In the genomic region with DNA sequence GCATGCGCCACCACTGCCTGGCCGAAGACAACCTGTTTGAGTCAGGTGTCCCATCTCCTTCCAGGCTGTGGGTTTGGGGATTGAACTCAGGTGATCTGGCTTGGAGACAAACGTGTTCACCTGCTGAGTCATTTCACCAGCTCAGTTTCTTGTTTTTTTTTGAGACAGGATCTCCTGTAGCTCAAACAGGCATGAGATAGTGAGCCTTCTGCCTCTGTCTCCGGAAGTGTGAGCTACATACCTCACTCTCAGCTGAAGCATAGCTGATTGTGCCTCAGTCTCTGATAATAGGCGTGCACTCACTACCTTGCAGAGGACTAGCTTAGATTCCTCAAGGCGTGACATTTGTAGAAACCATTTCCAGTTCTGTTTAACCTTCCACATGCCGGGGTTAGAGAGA, we compare ENCODE assay signal across 23 mouse cellular contexts. TPM values are rescaled to one million over a fixed set of nuclear protein-coding genes. Genes with fewer than 3 reads are reported as not detected.
DNase-seq lines count a peak whose midpoint lies in the region; ATAC-seq and TF ChIP-seq lines count a peak whose summit lies in the region.
"Had no signal": no experiment of that assay in that cellular context is flagged by ENCODE, and none has a peak within 500 bp of the region (broad histone marks: within the 10 kb centered on the region; RNA-seq: fewer than 3 reads in every experiment).

No protein-coding gene starts in this region.

- 0 out of 2 replicates have a peak, but pooled peaks cover 2% of the 10 kb centered on the region for H3K36me3 ChIP-seq in hindbrain, embryonic 11.5 days (ENCODE audit: control insufficient read depth, insufficient read depth, low read length)
- no peaks in the 10 kb centered on the region for H3K36me3 ChIP-seq in hindbrain, embryonic 16.5 days (ENCODE audit: control insufficient read depth, insufficient read depth, low read length)
- no peaks in the 10 kb centered on the region for H3K36me3 ChIP-seq in testis, adult 2 months (ENCODE audit: control insufficient read depth, insufficient read depth, low read length)
- peaks cover 32% of the 10 kb centered on the region for H3K36me3 ChIP-seq in liver, embryonic 15.5 days (replicated peaks)
- H3K36me3 ChIP-seq: neural tube, embryonic 13.5 days had no signal

- H3K4me2 ChIP-seq in hindbrain, embryonic 11.5 days (replicated peaks; ENCODE audit: low read depth, low read length) = no peak overlapping the region
- H3K4me2 ChIP-seq in hindbrain, embryonic 16.5 days (ENCODE audit: low read length) = no peak overlapping the region
- peak overlapping the region; percentile 45 for H3K4me2 ChIP-seq in liver, embryonic 15.5 days
- H3K4me2 ChIP-seq: embryonic facial prominence, embryonic 13.5 days; limb, embryonic 12.5 days; lung, embryonic 14.5 days; neural tube, embryonic 13.5 days had no signal

- no peak for DNase-seq in hindbrain, embryonic 11.5 days (ENCODE audit: low spot score)
- no peak for DNase-seq in testis, postnatal 10 days (ENCODE audit: low spot score)
- no peak for DNase-seq in left cerebral cortex, postnatal 14 days (ENCODE audit: low spot score in 2 of 2)
- DNase-seq in frontal cortex, postnatal 10 days (ENCODE audit: low spot score in 2 of 2) = no peak
- DNase-seq: adrenal gland, postnatal 14 days; cerebellum, adult 11 months; cerebellum, postnatal 10 days; gastrocnemius, adult 2 months; heart, postnatal 36 days; kidney, adult 8-10 months; kidney, postnatal 25 days; lung, embryonic 14.5 days; lung, postnatal 4 days; right cerebral cortex, adult 18-20 months; thymus, postnatal 25 days had no signal

- WGBS in hindbrain, embryonic 11.5 days = 90% methylated on average over 7 of the region's 7 CpGs
- 88% methylated on average over 7 of the region's 7 CpGs for WGBS in hindbrain, embryonic 16.5 days
- 31% methylated on average over 7 of the region's 7 CpGs for WGBS in liver, embryonic 15.5 days (ENCODE audit: insufficient replicate concordance)

- no peaks in the 10 kb centered on the region for H3K27me3 ChIP-seq in hindbrain, embryonic 11.5 days (ENCODE audit: control insufficient read depth, insufficient read depth, low read length)
- H3K27me3 ChIP-seq in hindbrain, embryonic 16.5 days (replicated peaks; ENCODE audit: control insufficient read depth, insufficient read depth, low read length) = no peaks in the 10 kb centered on the region
- H3K27me3 ChIP-seq in testis, adult 2 months (ENCODE audit: control insufficient read depth, insufficient read depth, low read length) = no peaks in the 10 kb centered on the region
- H3K27me3 ChIP-seq in liver, embryonic 15.5 days = no peaks in the 10 kb centered on the region
- H3K27me3 ChIP-seq: embryonic facial prominence, embryonic 13.5 days; limb, embryonic 12.5 days; neural tube, embryonic 13.5 days had no signal

- no peak for TF ChIP-seq POLR2A in testis, adult 2 months (IDR thresholded peaks at IDR 0.05; ENCODE audit: control insufficient read depth, low read depth, low read length)

- no peak overlapping the region for H3K4me3 ChIP-seq in hindbrain, embryonic 11.5 days (ENCODE audit: low read depth, low read length)
- no peak overlapping the region for H3K4me3 ChIP-seq in hindbrain, embryonic 16.5 days (ENCODE audit: low read length)
- no peak overlapping the region for H3K4me3 ChIP-seq in testis, adult 2 months (ENCODE audit: control insufficient read depth, low read depth, low read length)
- no peak overlapping the region for H3K4me3 ChIP-seq in liver, embryonic 15.5 days (replicated peaks)
- H3K4me3 ChIP-seq: embryonic facial prominence, embryonic 13.5 days; gastrocnemius, adult 2 months; limb, embryonic 12.5 days; neural tube, embryonic 13.5 days had no signal

- TF ChIP-seq CTCF in testis, adult 2 months (IDR thresholded peaks at IDR 0.05; ENCODE audit: control insufficient read depth, insufficient read depth, insufficient replicate concordance, low read depth, low read length) = no peak

- peak overlapping the region; percentile 89 for H3K27ac ChIP-seq in hindbrain, embryonic 11.5 days (ENCODE audit: low read depth, low read length)
- no peak overlapping the region for H3K27ac ChIP-seq in hindbrain, embryonic 16.5 days (ENCODE audit: low read depth, low read length)
- peak overlapping the region; percentile 51 for H3K27ac ChIP-seq in testis, adult 2 months (ENCODE audit: control insufficient read depth, insufficient read depth, low read depth, low read length)
- no peak overlapping the region; the same call in none of the 2 replicates for H3K27ac ChIP-seq in liver, embryonic 15.5 days (replicated peaks)
- H3K27ac ChIP-seq: embryonic facial prominence, embryonic 13.5 days; gastrocnemius, adult 2 months; limb, embryonic 12.5 days; stomach, postnatal 0 days had no signal

- H3K9ac ChIP-seq in hindbrain, embryonic 11.5 days (ENCODE audit: low read depth, low read length) = no peak overlapping the region
- no peak overlapping the region for H3K9ac ChIP-seq in hindbrain, embryonic 16.5 days (ENCODE audit: low read depth, low read length)
- no peak overlapping the region for H3K9ac ChIP-seq in liver, embryonic 15.5 days
- H3K9ac ChIP-seq: limb, embryonic 12.5 days; lung, embryonic 14.5 days had no signal

- H3K4me1 ChIP-seq in hindbrain, embryonic 11.5 days (replicated peaks; ENCODE audit: control insufficient read depth, insufficient read depth, low read length) = peaks cover 8% of the 10 kb centered on the region; the same call in 1 of the 2 replicates
- H3K4me1 ChIP-seq in hindbrain, embryonic 16.5 days (ENCODE audit: control insufficient read depth, insufficient read depth, low read depth, low read length) = no peaks in the 10 kb centered on the region
- H3K4me1 ChIP-seq in testis, adult 2 months (ENCODE audit: control insufficient read depth, insufficient read depth, low read length) = peaks cover 2% of the 10 kb centered on the region; the same call in 1 of the 2 replicates
- H3K4me1 ChIP-seq in liver, embryonic 15.5 days (replicated peaks) = peaks cover 47% of the 10 kb centered on the region
- H3K4me1 ChIP-seq: embryonic facial prominence, embryonic 13.5 days; limb, embryonic 12.5 days had no signal

- H3K9me3 ChIP-seq in hindbrain, embryonic 11.5 days (ENCODE audit: control insufficient read depth, low read length) = no peaks in the 10 kb centered on the region
- H3K9me3 ChIP-seq in hindbrain, embryonic 16.5 days (ENCODE audit: control insufficient read depth, low read length) = no peaks in the 10 kb centered on the region
- no peaks in the 10 kb centered on the region for H3K9me3 ChIP-seq in liver, embryonic 15.5 days (replicated peaks)
- H3K9me3 ChIP-seq: embryonic facial prominence, embryonic 13.5 days; limb, embryonic 12.5 days; neural tube, embryonic 13.5 days had no signal

- intact Hi-C loops in left cerebral cortex, postnatal 14 days (cut with DNase I) = no loop called here

- ATAC-seq in hindbrain, embryonic 11.5 days (ENCODE audit: low FRiP score) = no peak
- ATAC-seq in hindbrain, embryonic 16.5 days = no peak
- no peak for ATAC-seq in liver, embryonic 15.5 days (ENCODE audit: insufficient read depth)
- ATAC-seq: activated CD4-positive, CD25-positive, alpha-beta regulatory T cell, adult 4 months had no signal

RNA-seq across cellular contexts. Expression of gene Vat1, which starts 18.8 kb away (rescaled TPM):
- 74.5 and 89.4 TPM in 2 replicates for polyA plus RNA-seq in hindbrain, embryonic 11.5 days (2014; fragmentation: Nextera tagmentation; extraction: Ambion mirVana)
- 125 and 134 TPM in 2 replicates for polyA plus RNA-seq in hindbrain, embryonic 16.5 days (2015; fragmentation: Nextera tagmentation; extraction: Ambion mirVana)
- polyA plus RNA-seq in testis, adult 2 months (2012; rRNA removed) = 40.0 and 43.3 TPM in 2 replicates
- 10.0 and 10.8 TPM in 2 replicates for polyA plus RNA-seq in liver, embryonic 15.5 days (2015; fragmentation: Nextera tagmentation; extraction: Ambion mirVana)
- 10 to 100 TPM; 36.4 to 44.8 TPM for total RNA-seq in left cerebral cortex, postnatal 14 days (2021)

RNA-seq across cellular contexts. Expression of gene Rnd2, which starts 20.0 kb away (rescaled TPM):
- 88.0 and 127 TPM in 2 replicates for polyA plus RNA-seq in hindbrain, embryonic 11.5 days (2014; fragmentation: Nextera tagmentation; extraction: Ambion mirVana)
- 83.2 and 90.6 TPM in 2 replicates for polyA plus RNA-seq in hindbrain, embryonic 16.5 days (2015; fragmentation: Nextera tagmentation; extraction: Ambion mirVana)
- polyA plus RNA-seq in testis, adult 2 months (2012; rRNA removed) = 19.2 and 21.1 TPM in 2 replicates
- 2.0 and 2.1 TPM in 2 replicates for polyA plus RNA-seq in liver, embryonic 15.5 days (2015; fragmentation: Nextera tagmentation; extraction: Ambion mirVana)
- 100 to 1,000 TPM; 148 to 154 TPM for total RNA-seq in left cerebral cortex, postnatal 14 days (2021)

RNA-seq across cellular contexts. Expression of gene Ifi35, which starts 36.6 kb away (rescaled TPM):
- 4.5 and 5.0 TPM in 2 replicates for polyA plus RNA-seq in hindbrain, embryonic 11.5 days (2014; fragmentation: Nextera tagmentation; extraction: Ambion mirVana)
- 3.9 and 4.8 TPM in 2 replicates for polyA plus RNA-seq in hindbrain, embryonic 16.5 days (2015; fragmentation: Nextera tagmentation; extraction: Ambion mirVana)
- 3.2 and 3.6 TPM in 2 replicates for polyA plus RNA-seq in testis, adult 2 months (2012; rRNA removed)
- 29.6 and 30.4 TPM in 2 replicates for polyA plus RNA-seq in liver, embryonic 15.5 days (2015; fragmentation: Nextera tagmentation; extraction: Ambion mirVana)
- total RNA-seq in left cerebral cortex, postnatal 14 days (2021) = 1 to 10 TPM in 1 of 2 experiments, under 1 TPM in 1; 0.97 to 2.6 TPM

RNA-seq across cellular contexts. Expression of gene Rpl27, which starts 42.7 kb away (rescaled TPM):
- 387 and 395 TPM in 2 replicates for polyA plus RNA-seq in hindbrain, embryonic 11.5 days (2014; fragmentation: Nextera tagmentation; extraction: Ambion mirVana)
- polyA plus RNA-seq in hindbrain, embryonic 16.5 days (2015; fragmentation: Nextera tagmentation; extraction: Ambion mirVana) = 204 and 207 TPM in 2 replicates
- polyA plus RNA-seq in testis, adult 2 months (2012; rRNA removed) = 161 and 224 TPM in 2 replicates
- 149 and 195 TPM in 2 replicates for polyA plus RNA-seq in liver, embryonic 15.5 days (2015; fragmentation: Nextera tagmentation; extraction: Ambion mirVana)
- 10 to 100 TPM; 41.0 to 43.6 TPM for total RNA-seq in left cerebral cortex, postnatal 14 days (2021)

RNA-seq across cellular contexts. Expression of gene Ptges3l, which starts 59.7 kb away (rescaled TPM):
- polyA plus RNA-seq in hindbrain, embryonic 11.5 days (2014; fragmentation: Nextera tagmentation; extraction: Ambion mirVana) = 3.1 and 3.5 TPM in 2 replicates
- polyA plus RNA-seq in hindbrain, embryonic 16.5 days (2015; fragmentation: Nextera tagmentation; extraction: Ambion mirVana) = 3.1 and 3.9 TPM in 2 replicates
- 34.6 and 39.1 TPM in 2 replicates for polyA plus RNA-seq in testis, adult 2 months (2012; rRNA removed)
- polyA plus RNA-seq in liver, embryonic 15.5 days (2015; fragmentation: Nextera tagmentation; extraction: Ambion mirVana) = 1.3 and 1.4 TPM in 2 replicates
- total RNA-seq in left cerebral cortex, postnatal 14 days (2021) = 1 to 10 TPM; 2.8 to 5.7 TPM

Comparison
In these comparisons a context has a peak if more than half of its experiments do, and no peak if none do; other contexts are left out.
1. H3K27ac ChIP-seq: peak in hindbrain, embryonic 11.5 days (single experiment) and testis, adult 2 months (single experiment); none in hindbrain, embryonic 16.5 days (single experiment) and liver, embryonic 15.5 days (single experiment).